Mouse (Mus musculus) left cerebral cortex, adult 18-20 months (tissue): ENCODE measurements around the gene Gm11733. TPM values are rescaled to one million over a fixed set of nuclear protein-coding genes. Genes with fewer than 3 reads are reported as not detected.
A peak's percentile ranks its signal among the peaks of the same experiment; 100 is the strongest.
"Not testable (repeated sequence)": the region's sequence is repeated elsewhere in the genome, so short reads cannot be mapped to it uniquely, and the experiment has no call there.

Experiments used
- DNase-seq, 2 experiments: peaks; one replicate each; pipeline ENCODE4 v3.0.0; 2021 to 2022; ENCODE audit warnings: low spot score in 2 of 2, mixed read lengths in 1 of 2
- long read RNA-seq, 2 experiments: library from polyadenylated mRNA; stranded (forward); transcript quantifications; one replicate each; pipeline ENCODE4 v2.0.0; 2021
- total RNA-seq, 2 experiments: library from RNA; stranded (reverse); gene quantifications; 2 replicates each; pipeline ENCODE4 v1.2.3; 2021

The Gm11733 gene
- under 1 TPM in 1 of 2 experiments, not detected in 1; 0.19 TPM for total RNA-seq
- long read RNA-seq, experiment 1 = 0 reads
- long read RNA-seq, experiment 2, partial matches to known transcripts = 1 of 1 reads
- long read RNA-seq, experiment 2, other reads (novel, unspliced or antisense) = 0 of 1 reads

DNA sequence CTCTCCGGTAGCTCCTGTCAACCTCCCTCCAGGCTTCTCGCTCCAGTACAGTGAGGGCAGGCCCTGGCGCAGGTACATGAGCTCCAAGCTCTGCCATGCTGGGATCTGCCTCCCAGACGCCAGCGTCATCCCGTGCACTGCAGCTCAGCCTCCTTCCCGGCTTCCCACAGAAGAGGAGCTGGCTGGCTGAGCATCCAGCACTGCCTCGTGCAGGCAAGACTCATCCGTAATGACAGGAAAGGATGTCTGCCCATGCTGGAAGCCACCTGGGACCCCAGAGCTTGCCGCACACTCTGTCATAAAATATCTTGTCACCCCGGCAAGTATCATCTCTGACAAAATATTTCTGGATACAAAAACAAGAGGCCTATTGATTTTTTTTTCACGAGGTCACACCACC lies at the start of gene Gm11733:
Gm11733 (plus strand) TSS at position 171 of the 400 bp plus-strand sequence.
- DNase-seq = peak; percentile 66 to 72

DNA sequence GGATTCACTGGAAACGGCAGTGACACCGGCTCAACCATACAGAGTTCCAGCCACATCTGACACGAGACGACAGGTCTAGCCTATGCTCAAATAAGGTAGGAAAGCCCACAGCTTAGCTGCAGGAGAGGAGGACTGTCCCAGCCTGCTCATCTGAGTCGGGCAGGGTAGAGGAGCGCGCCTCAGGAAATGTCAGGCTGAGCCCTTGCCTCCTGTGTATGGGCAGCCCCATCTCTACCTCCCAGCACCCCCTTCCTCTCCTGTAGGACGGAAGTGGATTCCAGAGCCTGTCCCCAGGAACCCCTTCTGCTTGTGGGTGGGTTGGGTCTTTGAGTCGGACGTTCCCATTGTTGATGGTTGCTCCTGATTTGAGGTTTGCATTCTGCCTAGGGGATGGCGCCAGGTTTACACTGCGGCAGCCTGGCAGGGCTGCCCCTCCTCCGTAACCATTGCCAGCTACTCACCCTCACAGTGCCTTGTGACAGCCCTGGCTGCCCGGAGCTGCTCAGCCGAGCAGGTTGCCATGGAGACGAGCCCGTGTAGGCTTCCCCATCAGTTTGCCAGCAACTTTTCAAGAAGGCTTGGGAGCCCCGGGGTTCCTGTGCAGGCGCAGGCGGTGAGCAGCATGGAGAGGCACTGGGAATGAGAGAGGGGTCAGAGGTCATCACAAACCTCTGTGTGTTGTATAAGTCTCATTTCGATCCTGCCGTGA lies 47.6 kb upstream of the Gm11733 start:
- peak; percentile 78 to 86 for DNase-seq

DNA sequence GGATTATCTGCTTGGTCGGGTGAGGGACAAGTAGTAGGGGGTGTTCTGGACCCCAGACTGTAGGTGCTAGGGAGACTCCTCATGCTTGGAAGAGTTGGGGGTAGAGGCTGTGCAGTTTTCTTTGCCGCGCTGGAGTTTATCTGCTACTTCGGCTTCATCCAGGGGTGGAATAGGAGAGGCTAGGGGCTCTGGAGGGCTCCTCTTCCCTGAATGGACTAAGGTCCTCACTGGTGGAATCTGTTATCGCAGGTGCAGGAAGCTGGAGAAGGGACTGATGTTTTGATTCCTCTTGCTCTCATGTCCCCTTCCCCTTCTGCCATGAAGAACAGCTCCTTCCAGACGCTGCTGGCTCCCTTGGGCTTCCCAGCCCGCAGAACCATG lies 47.1 kb upstream of the Gm11733 start:
- DNase-seq = no peak

DNA sequence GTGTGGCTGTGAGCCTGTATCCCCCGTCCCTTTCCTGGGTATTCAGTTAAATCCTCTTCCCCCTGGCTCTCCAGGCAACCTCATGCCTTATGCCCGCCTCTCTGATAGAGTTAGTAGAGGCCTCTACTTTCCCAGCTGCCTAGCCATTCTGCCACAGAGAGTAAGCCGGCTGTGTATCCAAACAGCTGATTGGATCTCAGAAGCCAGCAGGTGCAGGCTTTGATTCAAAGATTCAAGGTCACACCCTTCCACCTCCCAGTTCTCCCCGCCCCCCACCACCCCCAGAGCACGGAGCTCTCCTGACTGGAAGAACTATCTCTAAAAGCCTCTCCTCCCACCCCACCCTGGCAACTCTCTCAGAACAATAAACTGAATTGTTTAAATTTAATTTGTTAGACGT lies 45.8 kb upstream of the Gm11733 start:
- DNase-seq = no peak

DNA sequence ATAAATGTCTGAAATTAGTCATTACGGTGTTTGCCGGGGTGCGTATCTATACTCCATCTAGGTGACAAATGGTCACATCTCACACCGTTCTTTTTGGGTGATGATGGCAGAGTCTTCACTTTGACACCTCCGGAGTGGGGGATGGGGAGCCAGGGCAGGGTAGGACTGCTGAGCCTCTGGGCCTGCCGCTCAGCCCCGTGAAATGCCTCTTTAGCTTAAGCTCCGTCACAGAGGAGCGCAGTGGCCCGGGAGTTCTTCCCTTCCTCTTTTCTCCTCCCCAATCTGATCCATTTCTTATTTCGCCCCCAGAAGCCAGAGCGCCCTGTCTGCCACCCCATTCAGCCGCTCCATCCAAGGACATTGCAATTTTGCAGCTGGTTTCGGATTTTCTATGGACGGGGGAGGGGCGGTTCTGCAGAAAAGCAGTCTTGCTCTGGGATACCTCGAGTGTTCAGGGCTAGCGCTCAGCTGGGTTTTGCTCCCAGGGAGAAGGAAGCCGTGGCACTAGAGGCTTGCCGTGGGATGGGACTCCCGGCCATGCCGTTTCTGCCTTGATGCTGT lies 43.2 kb upstream of the Gm11733 start:
- DNase-seq = no peak

DNA sequence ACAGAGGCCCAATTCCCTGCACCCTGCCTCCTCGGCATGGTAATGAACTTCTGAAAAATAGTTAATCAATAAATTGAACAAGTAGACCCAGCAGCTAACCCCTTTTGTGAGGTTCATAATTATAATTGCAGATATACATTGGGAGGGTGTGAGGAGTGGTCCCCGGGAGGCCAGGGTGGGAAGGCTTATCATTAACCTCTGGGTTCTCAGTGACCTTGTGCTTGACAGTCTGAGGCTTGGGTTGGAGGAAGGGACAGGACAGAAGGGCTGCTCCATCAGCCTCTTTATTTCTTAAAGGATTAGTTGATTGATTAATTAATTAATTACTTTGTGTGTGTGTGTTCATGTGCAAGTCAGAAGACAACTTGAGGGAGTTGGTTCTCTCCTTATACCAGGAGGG lies 40.1 kb upstream of the Gm11733 start:
- no peak for DNase-seq

DNA sequence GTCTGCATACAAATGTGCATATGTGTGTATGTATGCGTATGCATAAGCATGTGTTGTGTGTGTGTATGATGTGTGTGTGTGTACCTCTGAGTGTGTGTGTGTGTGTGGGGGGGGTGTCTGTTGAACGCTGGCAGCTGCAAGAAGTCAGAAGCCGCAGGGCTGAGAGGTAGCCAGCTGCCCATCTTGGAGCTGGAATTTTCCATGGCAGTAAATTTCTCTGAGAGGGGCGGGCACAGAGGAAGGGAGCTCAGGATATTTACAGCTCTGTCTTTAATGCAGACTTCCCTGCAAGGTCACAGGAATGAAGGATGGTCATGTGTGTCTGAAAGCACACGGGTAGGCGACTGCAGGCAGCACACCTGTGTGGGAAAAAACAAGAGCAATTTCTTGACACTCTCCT lies 38.5 kb upstream of the Gm11733 start:
- no peak for DNase-seq

DNA sequence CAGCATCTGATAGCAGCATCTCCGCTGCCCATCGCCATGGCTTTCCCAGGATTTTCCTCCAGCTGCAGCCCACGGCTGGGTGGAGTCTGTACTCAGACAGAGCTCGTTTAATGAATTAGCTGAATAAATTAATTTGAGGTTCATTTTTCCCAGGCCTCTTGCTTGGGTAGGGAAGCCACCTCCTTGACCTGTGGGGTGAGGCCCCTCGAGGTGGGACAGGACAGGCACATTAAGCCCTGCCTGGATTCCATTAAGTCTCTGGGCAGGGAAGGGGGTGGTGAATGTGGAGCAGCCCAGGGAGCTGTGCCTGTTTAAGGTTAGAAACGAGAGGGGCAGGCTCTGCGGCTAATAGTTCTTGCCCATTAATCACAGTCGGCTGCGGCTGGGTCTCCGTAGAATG lies 30.1 kb upstream of the Gm11733 start:
- DNase-seq = no peak

DNA sequence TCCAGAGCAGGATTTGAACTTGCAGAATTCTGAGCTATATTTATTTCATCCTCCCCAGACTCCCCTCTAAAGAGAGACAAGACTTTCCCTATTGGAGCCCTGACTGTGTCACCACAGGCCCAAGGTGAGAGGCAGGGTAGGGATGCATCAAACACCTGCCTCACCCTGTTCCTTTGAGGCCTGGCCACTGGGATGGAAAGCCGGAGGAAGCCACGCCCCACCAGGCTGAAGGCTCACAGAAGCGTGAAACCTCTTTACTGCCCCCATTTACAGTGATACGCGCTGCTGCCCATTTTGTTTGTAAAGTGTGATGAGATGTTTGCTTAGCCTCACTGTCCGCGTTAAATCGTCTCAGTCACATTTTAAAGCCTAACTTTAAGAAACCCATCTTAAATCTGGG lies 25.0 kb upstream of the Gm11733 start:
- no peak for DNase-seq

DNA sequence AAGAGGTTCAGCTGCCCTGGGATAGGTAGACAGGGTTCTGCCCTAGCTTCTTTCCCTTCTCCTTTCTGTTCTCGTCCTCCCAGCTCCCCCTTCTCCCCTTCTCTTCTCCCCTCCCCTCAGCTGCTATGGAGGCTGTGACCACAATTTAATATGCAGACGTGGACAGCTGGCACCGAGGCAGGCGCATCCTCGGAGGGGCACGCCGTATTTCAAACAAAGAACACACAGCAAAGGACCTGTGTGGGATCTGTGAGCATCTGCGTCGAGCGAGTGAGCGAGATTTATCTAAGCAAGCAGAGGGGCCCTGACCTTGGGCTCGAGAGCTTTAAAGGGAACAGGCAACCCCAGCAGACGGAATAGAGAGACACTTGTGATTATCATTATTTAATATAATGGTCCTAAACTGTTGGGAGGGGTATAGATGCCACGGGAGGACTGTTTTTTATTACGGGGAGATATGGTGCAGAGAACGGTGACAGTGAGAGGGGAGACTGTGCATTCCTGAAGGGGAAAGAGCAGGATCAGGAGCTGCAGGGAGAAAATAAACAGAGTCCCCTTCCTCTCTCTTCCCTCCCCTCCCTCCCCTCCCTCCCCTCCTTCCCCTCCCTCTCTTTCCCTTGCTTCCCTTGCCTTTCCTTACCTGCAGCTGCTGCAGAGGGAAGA lies 21.8 kb upstream of the Gm11733 start:
- DNase-seq = no peak

DNA sequence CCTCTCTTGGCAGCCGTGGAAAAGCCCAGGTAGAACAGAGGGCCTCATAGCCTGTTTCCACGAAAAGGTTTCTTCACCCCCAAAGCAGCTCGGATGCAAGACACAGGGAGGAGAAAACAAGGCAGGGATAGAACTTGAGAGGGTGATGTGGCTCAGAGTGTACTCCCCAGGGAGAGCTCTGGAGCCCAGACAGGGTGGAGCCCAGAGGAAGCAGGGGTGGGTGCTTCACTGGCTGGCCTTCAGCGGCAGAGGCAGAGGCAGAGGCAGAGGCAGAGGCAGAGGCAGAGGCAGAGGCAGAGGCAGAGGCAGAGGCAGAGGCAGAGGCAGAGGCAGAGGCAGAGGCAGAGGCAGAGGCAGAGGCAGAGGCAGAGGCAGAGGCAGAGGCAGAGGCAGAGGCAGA lies 20.8 kb upstream of the Gm11733 start:
- DNase-seq = not testable (repeated sequence)

DNA sequence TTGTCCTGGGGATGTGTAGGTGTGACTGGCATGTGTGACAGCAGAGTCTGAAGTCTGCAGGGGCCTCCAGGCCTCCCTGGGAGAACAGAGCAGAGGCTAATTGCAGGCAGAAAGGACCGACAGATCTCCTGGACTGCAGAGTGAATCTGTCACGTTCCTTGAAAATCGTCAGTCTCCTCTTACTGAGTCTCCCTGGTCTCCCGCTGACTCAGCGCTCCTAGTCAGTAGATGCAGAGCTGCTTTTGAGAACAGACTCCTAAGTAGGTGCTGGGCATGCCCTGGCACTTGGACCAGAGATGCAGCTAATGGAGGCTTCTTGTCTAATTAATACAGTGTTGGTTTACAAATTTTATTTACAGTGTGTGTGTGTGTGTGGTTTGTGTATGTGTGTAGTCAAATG lies 17.9 kb upstream of the Gm11733 start:
- no peak for DNase-seq

DNA sequence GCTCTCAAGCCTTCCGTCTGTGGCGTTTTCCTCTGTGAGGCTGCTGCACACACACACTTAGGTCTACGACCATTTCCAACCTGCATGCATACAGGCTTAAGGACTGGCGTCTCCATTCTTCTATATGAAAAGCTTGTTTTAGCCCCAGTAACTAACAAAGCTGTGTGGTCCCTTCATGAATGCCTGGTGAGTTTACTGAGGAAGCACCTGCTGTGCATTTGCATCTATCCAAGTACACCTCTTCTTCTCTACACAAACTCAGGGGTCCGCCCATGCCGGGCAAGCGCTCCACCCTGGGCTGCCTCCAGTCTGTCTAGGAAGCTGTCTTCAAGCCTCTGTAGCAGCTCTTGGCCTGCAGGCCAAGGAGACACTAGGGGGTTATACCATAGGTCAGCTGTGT lies 17.3 kb upstream of the Gm11733 start:
- no peak for DNase-seq

DNA sequence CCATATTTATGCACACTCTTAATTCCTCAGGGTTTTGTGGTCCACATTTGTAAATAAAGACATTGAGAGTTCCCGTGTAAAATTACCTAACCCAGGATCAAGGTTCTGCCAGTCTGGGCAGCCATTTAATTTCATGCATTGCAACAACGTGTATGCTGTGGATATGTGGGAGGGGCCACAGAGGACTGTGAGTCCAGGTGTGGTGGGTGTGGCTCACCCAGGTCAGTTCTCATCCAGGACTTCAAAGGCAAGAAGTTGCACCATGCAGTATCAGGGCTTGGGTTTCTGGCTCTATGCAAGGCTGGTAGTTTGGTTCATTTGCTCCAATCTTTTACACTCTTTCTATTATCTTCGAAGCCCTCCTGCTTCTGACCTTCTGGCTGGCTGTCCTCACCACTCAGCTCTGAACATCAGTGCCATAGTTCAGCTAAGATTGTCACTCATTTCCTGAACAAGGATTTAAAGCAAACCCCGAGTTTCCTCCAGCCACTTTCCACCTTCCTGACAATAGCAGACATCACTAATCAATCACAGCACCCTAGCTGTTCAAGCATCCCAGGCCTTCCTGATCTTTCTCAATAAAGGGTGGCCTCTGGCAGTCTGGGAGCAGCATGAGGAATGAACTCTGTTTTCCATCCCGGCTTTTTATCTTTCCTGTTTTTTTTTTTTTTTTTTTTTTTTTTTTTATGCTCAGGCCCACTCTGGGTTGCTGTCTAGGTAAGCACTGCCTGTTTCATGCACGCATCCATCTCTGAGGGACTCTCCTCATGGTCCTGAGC lies 15.4 kb upstream of the Gm11733 start:
- DNase-seq = no peak

DNA sequence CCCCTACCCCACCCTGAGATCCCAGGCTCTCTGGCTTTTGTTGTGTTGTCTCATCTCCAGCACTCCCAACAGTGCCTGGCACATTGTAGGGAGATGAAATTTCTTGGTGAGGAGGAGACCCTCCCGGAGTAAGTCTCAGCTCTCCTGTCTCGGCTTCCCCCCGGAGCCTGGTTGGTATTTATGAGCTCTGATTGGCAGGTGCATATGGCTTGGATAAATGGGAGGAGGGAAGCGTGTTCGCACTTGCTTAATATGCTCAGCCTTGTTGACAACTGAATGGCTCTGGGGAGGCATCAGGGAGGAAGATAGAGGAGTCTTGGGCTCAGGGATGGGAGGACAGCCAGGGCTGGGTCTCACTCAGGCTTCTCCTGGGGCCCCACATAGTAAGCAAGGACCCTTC lies 14.4 kb upstream of the Gm11733 start:
- DNase-seq = no peak

DNA sequence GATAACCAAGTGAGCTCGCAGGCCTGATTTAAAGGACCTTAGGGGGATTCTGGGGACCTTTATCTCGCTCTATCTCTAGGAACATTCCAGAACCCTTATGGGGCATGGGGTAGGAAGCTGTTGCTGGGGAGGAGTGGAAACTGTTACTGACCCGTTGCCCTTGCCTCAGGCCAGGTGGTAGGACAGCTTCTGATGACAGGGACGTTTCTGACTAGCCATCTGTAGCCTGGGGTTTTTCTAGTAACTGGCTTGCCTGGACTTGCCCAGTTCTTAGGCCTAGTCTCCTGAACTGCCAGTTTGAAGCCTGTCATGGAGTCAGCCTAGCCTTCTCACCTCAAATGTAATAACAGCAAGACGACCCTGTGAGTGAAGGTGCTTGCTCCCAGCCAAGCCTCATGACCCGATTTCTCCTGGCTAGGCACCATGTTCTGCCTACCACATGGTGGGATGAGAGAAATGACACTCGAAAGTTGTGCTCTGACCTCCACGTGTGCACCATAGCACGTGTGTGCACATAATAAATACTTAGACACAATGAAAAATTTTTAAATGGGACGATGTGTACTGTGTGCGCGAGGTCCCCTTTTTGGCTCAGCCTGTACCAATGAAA lies 13.5 kb upstream of the Gm11733 start:
- no peak for DNase-seq

DNA sequence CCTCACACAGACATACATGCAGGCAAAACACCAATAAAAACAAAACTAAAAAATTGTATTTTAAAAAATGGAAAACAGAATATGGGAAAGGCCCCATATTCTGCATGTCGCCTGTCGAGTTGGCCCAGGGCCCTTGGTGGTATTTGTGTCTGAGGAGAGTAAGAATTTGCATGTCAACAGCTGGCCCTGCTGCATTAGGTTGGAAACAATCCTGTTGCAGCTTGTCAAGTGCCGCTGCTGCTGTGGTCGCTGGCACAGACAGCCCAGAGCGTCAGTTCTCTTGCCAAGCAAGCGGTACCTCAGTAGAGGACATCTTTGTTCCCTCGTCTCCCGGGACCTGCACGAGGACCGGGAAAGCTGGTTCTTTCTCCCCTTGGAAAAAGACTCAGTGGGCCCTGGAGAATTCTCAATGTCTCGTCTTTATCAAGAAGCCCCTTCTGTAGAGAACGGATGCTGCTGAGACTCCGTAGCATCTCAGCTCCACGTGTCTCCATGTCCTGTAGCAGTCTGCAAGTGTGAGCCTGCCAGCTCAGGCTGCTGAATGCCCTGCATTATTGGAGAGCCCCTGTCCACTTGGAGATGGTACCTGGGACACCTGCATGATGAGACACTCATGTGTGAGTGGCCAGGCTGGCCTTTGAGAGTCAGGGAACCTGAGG lies 12.4 kb upstream of the Gm11733 start:
- no peak for DNase-seq

DNA sequence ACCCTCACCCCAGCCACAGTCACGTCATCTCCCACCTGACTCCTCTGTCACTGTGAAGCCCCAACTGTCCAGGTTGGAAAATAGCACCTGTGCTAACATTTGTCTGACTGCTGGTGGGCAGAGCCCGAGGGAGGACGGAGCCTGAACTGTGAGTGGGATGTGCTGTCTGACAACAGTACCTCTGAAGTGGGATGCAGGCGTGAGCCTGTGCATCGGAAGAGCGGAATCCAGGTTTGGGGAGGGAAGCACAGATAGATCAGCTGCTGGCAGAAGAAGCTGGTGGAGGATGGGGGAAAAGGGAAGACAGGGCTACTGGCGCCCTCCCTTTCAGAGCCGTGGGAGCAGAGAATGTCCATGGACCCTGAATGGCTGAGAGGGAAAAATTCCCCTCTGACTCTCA lies 11.3 kb upstream of the Gm11733 start:
- DNase-seq = peak in 1 of 2 experiments; percentile 54

DNA sequence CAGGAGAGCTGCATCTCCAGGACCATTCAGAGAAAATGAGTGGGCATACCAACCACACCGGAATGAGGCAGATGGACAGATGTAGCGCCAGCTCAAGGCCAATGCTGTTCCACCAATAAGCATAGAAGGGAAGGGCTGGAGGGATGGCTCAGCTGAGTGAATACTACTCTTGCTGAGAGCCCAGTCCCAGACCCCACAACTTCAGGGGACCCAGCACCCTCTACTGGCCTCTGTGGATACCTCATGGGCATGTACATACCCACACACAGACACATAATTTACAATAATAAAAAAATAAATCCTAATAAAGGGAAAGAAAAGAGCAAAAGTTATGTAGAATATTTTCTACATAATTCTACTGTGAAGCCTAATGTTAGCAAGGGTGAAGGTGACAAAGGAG lies 9.0 kb upstream of the Gm11733 start:
- no peak for DNase-seq

DNA sequence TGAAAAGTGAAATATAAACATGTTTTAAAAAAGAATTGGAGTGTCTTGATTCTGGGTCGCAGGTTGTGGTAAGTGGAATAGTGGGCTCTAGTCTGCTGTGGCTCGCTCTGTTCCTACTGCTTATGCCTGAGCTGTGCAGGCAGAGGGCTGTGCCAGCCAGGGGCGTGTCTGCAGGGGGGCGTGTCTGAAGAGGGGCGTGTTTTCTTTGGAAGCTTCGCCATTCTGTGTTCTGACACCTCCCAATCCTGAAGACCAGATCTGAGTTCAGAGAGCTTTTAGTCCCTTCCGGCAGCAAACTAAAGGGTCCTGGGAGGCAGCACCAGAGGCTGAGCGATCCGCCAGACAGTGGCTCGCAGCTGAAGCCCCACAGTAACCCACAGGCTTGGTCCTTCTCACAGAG lies 8.5 kb upstream of the Gm11733 start:
- no peak for DNase-seq
